Mouse (Mus musculus) forebrain, embryonic 15.5 days (tissue): Measurements from ENCODE around the gene Spata6. TPM values are rescaled to one million over a fixed set of nuclear protein-coding genes. Genes with fewer than 3 reads are reported as not detected.

Experiments
- ATAC-seq: fragments of 200-750 bp; cut with Nextera tagmentation; replicated peaks from 2 replicates; pipeline ENCODE4 v1.8.0; 2017; ENCODE audit warnings: mild to moderate bottlenecking, moderate TSS enrichment, moderate library complexity
- H3K27ac ChIP-seq: fragments of 300-500 bp; sonication (generic); replicated peaks from 2 replicates; pipeline ENCODE4 v1.5.1; 2015; ENCODE audit warnings: mild to moderate bottlenecking, inconsistent platforms
- H3K27me3 ChIP-seq: fragments of 300-500 bp; sonication (generic); 2 replicates; pipeline ENCODE4 v1.6.1; 2015; ENCODE audit warnings: inconsistent platforms
- H3K36me3 ChIP-seq: fragments of 300-500 bp; sonication (generic); 2 replicates; pipeline ENCODE4 v1.6.1; 2015; ENCODE audit warnings: mild to moderate bottlenecking, inconsistent platforms
- H3K4me1 ChIP-seq: fragments of 300-500 bp; sonication (generic); 2 replicates; pipeline ENCODE4 v1.6.1; 2015; ENCODE audit warnings: inconsistent platforms
- H3K4me2 ChIP-seq: fragments of 300-500 bp; sonication (generic); replicated peaks from 2 replicates; pipeline ENCODE4 v1.6.1; 2015; ENCODE audit warnings: mild to moderate bottlenecking, inconsistent platforms
- H3K4me3 ChIP-seq: fragments of 300-500 bp; sonication (generic); 2 replicates; pipeline ENCODE4 v1.5.1; 2015; ENCODE audit warnings: mild to moderate bottlenecking, inconsistent platforms
- H3K9ac ChIP-seq: fragments of 300-500 bp; sonication (generic); replicated peaks from 2 replicates; pipeline ENCODE4 v1.6.1; 2015; ENCODE audit warnings: mild to moderate bottlenecking, inconsistent platforms
- H3K9me3 ChIP-seq: fragments of 300-500 bp; sonication (generic); 2 replicates; pipeline ENCODE4 v1.6.1; 2016; ENCODE audit warnings: inconsistent platforms
- WGBS: fragments of 180-500 bp; shearing (Covaris S2); methylation state at CpG from one replicate; pipeline ENCODE4 v1.1.7; 2015; ENCODE audit warnings: mixed read lengths; 5-methylcytosine and 5-hydroxymethylcytosine counted together
- polyA plus RNA-seq: library from polyadenylated mRNA; unstranded; fragments of >200 nt; fragmentation: Nextera tagmentation; extraction: Ambion mirVana; gene quantifications from 2 replicates; pipeline ENCODE4 v1.2.1, GENCODE M21; 2015

Gene Spata6
- polyA plus RNA-seq, result 7.9 and 9.7 TPM in 2 replicates

DNA sequence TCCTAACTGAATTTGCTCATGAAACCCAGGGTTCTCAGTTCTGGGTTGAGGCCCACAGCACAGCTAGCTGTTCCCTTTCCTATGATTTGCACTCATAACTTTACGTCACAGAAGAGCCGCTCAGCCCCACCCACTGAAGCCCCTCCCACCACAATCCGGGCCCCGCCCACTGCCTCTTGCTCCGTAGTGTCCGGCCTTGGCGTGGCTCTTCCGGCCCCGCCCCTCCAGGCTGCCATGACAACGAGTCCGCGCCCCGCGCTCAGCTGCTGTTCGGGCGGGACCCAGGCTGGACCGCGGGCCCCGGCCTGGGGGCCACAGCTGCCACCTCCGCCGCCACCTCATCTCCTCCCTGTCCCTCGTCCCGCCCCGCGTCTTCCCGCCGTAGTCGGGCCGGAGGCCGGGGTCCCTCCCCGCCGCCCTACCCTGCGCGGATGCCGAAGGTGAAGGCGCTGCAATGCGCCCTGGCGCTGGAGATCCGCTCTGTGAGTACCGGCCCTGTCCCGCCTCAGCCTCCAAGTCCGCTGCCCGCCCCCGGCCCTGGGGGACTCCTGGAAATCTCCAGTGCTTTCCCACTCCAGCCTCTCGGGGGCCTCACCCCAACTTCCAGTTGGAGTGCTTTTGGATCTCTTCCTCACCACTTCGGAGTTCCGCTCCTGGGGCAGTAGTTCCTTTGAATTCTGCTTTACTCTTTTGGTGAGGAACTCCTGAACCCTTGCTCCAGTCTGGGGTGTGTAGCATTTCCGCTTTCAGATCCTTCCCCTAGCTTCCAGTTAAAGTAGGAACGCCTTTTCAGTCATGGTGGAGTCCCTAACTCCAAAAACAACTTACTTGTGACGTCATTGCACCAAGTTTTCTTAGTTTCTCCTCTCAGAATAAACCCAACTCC is at the start of gene Spata6:
Spata6 (plus strand) TSS at position 209 of the 886 bp plus-strand sequence.
- no peaks in the 10 kb centered on the region for H3K36me3 ChIP-seq
- peak within 1 kb of the TSS; percentile 89 for H3K4me2 ChIP-seq
- WGBS, result under 1% methylated on average over 48 of the region's 50 CpGs
- H3K4me1 ChIP-seq, result peaks cover 13% of the 10 kb centered on the region
- H3K27me3 ChIP-seq, result no peaks in the 10 kb centered on the region
- ATAC-seq, result peak; percentile 94
- peak within 1 kb of the TSS; percentile 72 for H3K4me3 ChIP-seq
- H3K9me3 ChIP-seq, result no peaks in the 10 kb centered on the region
- no peak within 1 kb of the TSS for H3K27ac ChIP-seq
- peak within 1 kb of the TSS; percentile 41 for H3K9ac ChIP-seq

DNA sequence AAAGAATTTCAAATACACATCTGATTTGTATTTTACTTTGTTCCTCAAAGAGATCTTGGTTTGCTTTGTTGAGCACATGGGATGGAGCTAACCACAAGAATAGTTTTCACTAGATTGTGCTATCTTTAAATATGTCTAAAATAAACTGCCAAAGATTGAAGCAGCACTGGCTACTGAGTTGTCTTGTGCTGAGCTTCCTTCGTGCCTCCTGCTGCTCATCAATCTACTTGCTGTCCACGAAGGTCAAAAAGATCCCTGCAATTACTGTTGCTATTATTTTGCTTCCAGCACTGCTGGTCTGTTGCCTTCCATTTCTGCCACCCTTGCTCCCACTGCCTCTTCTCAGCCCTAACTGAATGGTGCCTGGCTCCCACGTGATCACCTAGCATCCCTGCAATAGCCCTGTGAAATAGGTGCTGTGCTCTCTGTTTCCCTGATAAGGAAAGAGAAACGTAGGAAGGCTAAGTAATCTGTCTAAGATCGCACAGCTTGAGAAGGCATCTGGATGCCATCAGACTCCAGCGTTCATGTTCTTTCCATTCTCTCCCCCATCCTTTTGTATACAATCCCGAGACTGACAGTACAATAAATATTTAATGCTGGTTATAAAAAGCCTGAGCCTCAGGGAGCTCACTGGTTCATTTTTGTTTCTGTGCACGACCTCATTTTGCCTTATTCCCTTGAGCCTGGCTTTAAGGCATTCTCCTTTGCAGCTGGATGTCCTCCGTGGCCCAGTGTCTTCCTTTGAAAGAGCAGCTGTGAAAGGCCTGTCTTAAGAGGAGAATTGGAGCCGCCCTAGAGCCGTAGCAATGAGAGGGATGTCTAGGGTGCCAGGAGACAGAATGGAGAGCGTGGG is 49.0 kb upstream of the Spata6 start:
- Histone ChIP-seq H3K4me2 (no peak overlapping the region), H3K27ac (no peak overlapping the region), H3K9ac (no peak overlapping the region), H3K36me3 (no peaks in the 10 kb centered on the region), H3K4me1 (peaks cover 16% of the 10 kb centered on the region), H3K9me3 (no peaks in the 10 kb centered on the region), H3K4me3 (no peak overlapping the region), H3K27me3 (peaks cover 8% of the 10 kb centered on the region; the same call in 1 of the 2 replicates)
- WGBS, result 38% methylated on average over 12 of the region's 12 CpGs
- ATAC-seq, result peak; percentile 39; the same call in 1 of the 2 replicates

DNA sequence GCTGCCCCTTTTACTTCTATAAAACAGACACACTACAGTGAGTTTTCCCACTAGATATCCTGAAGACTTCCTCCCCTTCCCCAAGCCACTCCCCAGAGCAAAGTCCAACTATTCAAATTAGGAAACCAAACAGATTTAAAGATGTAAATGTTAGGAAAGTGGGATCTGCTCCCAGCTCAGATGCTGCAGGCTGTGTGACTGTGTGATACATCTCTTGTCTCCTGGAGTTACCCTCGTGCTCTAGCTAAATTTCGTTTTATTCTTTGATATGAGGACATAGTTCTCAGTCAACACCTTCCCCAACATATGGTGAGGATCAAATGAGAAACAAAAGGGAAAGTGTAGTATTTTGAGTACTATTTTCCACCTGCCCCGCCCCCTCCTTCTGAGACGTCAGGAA is 48.3 kb upstream of the Spata6 start:
- ATAC-seq, result 0 out of 2 replicates have a peak, but pooled peaks have one; percentile 17
- H3K4me1 ChIP-seq, result peaks cover 16% of the 10 kb centered on the region
- no peak overlapping the region for H3K4me2 ChIP-seq
- H3K27me3 ChIP-seq, result peaks cover 6% of the 10 kb centered on the region; the same call in 1 of the 2 replicates
- H3K9me3 ChIP-seq, result no peaks in the 10 kb centered on the region
- no peaks in the 10 kb centered on the region for H3K36me3 ChIP-seq
- no peak overlapping the region for H3K9ac ChIP-seq
- 57% methylated on average over 4 of the region's 4 CpGs for WGBS
- H3K27ac ChIP-seq, result no peak overlapping the region
- H3K4me3 ChIP-seq, result no peak overlapping the region

DNA sequence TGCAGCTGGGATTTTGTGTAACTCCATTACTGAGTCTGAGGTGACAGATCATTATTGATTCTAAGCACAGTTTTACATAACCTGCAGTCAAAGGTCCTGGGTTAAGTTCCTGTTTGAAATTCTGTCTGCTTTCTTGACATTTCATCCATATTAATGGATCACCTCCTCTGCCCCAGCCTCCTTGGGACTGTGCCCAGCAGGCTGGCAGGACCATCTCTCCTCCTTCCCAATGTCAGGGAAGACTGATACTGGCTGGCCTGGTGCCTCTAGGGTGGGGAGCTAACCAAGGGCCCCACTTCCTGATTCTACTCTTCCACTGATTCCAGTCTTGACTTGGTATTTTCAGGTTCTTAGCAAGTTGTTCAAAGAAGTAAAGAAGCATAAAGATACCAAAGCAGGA is 45.9 kb upstream of the Spata6 start:
- Histone ChIP-seq H3K4me1 (peaks cover 16% of the 10 kb centered on the region), H3K9me3 (no peaks in the 10 kb centered on the region), H3K4me3 (no peak overlapping the region), H3K27me3 (no peaks in the 10 kb centered on the region; the same call in 1 of the 2 replicates), H3K36me3 (no peaks in the 10 kb centered on the region), H3K4me2 (no peak overlapping the region), H3K27ac (no peak overlapping the region), H3K9ac (no peak overlapping the region)
- ATAC-seq, result no peak

DNA sequence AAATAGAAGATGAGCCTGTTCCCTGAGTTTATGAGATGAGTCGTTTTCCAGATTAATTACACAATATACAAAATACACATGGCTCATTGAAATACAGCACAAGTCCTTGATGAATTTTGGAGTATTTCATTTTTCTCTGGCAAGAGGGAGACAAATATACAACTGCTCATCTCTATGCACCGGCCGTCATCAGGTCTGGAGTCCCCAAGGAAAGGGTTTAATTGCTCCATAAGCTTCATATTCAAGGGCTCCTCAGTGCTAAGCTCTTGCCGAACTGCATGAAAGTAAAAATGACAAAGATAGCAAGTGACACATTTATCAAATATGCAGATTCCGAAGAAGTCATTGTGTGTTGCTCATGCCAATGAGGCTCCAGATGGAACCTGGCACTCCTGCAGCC is 37.9 kb upstream of the Spata6 start:
- 0 out of 2 replicates have a peak, but pooled peaks cover 3% of the 10 kb centered on the region for H3K27me3 ChIP-seq
- no peaks in the 10 kb centered on the region for H3K9me3 ChIP-seq
- no peak overlapping the region for H3K4me2 ChIP-seq
- H3K4me3 ChIP-seq, result no peak overlapping the region
- H3K27ac ChIP-seq, result no peak overlapping the region
- H3K4me1 ChIP-seq, result peaks cover 24% of the 10 kb centered on the region
- H3K9ac ChIP-seq, result no peak overlapping the region
- WGBS, result 82% methylated on average over 5 of the region's 5 CpGs
- no peak for ATAC-seq
- no peaks in the 10 kb centered on the region for H3K36me3 ChIP-seq

DNA sequence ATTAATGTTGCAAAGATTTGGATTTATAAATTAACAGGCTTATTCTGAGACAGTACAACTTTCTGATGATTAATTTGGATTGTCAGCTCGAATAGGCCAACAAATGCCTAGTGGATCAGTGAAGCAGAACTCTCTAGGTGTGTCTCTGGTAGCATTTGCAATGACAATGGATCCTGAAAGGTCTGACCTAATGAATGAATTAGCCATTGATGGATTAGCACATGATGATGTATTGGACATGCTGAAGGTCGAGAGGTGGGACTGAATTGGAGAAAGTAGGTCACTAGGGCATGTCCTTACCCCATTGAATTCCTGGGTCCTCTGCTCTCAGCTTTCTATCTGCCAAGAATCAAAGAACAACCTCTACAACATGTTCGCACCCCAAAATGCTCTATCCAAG is 37.0 kb upstream of the Spata6 start:
- H3K27me3 ChIP-seq, result 0 out of 2 replicates have a peak, but pooled peaks cover 3% of the 10 kb centered on the region
- no peaks in the 10 kb centered on the region for H3K36me3 ChIP-seq
- H3K27ac ChIP-seq, result no peak overlapping the region
- H3K4me2 ChIP-seq, result no peak overlapping the region
- no peak for ATAC-seq
- no peak overlapping the region for H3K9ac ChIP-seq
- no peak overlapping the region for H3K4me3 ChIP-seq
- peaks cover 28% of the 10 kb centered on the region for H3K4me1 ChIP-seq
- no peaks in the 10 kb centered on the region for H3K9me3 ChIP-seq
- 83% methylated on average over 3 of the region's 3 CpGs for WGBS

DNA sequence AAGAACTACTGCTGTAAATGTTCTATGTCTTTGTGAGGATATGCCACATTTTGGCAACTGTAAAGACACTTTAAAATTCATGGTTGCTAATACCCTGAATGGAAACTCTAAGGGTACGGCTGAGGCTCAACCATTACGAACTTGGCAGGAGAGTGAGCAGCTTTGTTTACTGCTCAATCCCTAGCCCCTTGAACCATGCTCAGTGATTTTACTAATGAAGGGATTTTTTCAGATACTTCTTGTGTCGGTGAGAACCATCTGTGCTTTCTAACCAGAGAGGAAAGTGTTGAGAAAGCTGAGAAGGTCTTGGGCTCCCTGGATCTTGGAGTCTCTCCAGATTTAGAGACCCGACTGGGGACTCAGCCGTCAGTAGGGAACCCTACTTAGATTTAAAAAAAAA is 35.9 kb upstream of the Spata6 start:
- peak; percentile 64 for ATAC-seq
- Histone ChIP-seq H3K27ac (no peak overlapping the region), H3K36me3 (no peaks in the 10 kb centered on the region)

DNA sequence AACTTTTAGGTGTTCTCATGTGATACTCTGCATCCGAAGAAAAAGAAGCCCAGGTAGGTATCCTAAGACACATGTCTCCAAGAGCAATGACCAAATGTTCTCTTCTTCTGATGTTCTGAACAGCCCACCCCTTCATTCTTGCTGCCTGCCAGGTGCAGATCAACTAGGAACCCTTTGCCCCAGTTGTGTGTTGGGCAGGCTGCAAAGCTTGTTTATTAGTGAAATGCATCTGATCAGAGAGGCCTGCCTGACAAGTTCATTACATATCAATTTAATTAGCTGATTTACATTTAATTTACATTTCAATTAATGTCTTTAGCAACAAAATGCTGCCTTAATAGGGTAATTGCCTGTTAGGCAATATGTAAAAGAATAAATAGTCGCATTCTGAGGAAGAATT is 33.8 kb upstream of the Spata6 start:
- Histone ChIP-seq H3K4me2 (no peak overlapping the region), H3K36me3 (no peaks in the 10 kb centered on the region), H3K9ac (no peak overlapping the region), H3K9me3 (no peaks in the 10 kb centered on the region), H3K4me3 (no peak overlapping the region), H3K27me3 (peaks cover 20% of the 10 kb centered on the region), H3K27ac (no peak overlapping the region), H3K4me1 (peaks cover 34% of the 10 kb centered on the region)
- ATAC-seq, result peak; percentile 60
- 21% methylated on average over 2 of the region's 2 CpGs for WGBS

More for the DNA sequence above, 35.9 kb upstream of the Spata6 start:
- WGBS, result 23% methylated on average over 5 of the region's 5 CpGs
- H3K9ac ChIP-seq, result no peak overlapping the region
- no peak overlapping the region for H3K4me2 ChIP-seq
- H3K27me3 ChIP-seq, result peaks cover 11% of the 10 kb centered on the region
- H3K4me1 ChIP-seq, result peaks cover 28% of the 10 kb centered on the region
- no peaks in the 10 kb centered on the region for H3K9me3 ChIP-seq
- no peak overlapping the region for H3K4me3 ChIP-seq

DNA sequence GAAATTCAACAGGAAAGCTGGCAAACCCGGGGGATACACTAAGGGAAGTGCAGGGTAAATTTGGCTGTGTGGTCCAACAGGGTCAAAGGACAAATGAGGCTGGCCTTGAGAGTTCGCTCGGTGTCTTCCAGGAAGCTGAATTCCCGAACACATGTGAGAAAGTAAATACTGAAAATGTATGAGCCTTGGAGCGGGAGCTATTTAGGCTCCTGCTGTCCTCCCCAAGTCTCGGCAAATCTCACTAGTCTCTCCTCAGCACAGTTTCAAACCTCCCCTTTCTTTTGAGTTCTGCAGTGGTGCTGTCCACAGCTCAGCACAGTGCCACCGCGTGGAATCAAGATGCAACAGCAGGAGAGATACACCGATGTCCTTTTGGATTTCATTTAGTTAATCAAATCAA is 32.8 kb upstream of the Spata6 start:
- peak overlapping the region; percentile 23; the same call in 1 of the 2 replicates for H3K4me2 ChIP-seq

DNA sequence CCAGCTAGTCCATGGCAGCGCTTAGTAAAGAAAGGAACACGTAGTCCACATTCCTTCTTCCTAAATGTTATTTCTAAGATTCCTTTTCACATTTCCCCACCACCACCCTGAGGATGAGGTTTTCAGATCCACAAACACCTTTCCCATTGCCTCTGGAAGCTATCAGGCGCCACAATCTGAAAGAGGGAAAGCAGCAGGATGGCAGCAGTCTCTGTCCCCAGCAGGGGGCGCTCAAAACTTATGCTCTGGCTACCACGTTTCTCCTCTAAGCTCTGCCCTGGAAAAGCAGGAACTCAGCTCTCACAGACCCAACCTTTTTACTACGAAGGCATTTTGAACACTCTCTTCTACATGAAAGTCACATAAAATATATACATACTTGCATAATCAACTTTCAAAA is 32.2 kb upstream of the Spata6 start:
- peak overlapping the region; percentile 15; the same call in 1 of the 2 replicates for H3K4me2 ChIP-seq
- WGBS, result 15% methylated on average over 6 of the region's 6 CpGs
- no peak overlapping the region for H3K9ac ChIP-seq
- H3K27ac ChIP-seq, result no peak overlapping the region
- no peaks in the 10 kb centered on the region for H3K9me3 ChIP-seq
- 0 out of 2 replicates have a peak, but pooled peaks have one; percentile 17 for ATAC-seq
- no peak overlapping the region for H3K4me3 ChIP-seq
- peaks cover 41% of the 10 kb centered on the region for H3K4me1 ChIP-seq
- H3K36me3 ChIP-seq, result no peaks in the 10 kb centered on the region
- H3K27me3 ChIP-seq, result peaks cover 22% of the 10 kb centered on the region

More for the DNA sequence above, 32.8 kb upstream of the Spata6 start:
- H3K9ac ChIP-seq, result no peak overlapping the region
- no peaks in the 10 kb centered on the region for H3K9me3 ChIP-seq
- H3K4me1 ChIP-seq, result peaks cover 41% of the 10 kb centered on the region
- H3K27ac ChIP-seq, result no peak overlapping the region
- no peak overlapping the region for H3K4me3 ChIP-seq
- peaks cover 22% of the 10 kb centered on the region for H3K27me3 ChIP-seq
- peak; percentile 65 for ATAC-seq
- H3K36me3 ChIP-seq, result no peaks in the 10 kb centered on the region
- 3% methylated on average over 9 of the region's 9 CpGs for WGBS

DNA sequence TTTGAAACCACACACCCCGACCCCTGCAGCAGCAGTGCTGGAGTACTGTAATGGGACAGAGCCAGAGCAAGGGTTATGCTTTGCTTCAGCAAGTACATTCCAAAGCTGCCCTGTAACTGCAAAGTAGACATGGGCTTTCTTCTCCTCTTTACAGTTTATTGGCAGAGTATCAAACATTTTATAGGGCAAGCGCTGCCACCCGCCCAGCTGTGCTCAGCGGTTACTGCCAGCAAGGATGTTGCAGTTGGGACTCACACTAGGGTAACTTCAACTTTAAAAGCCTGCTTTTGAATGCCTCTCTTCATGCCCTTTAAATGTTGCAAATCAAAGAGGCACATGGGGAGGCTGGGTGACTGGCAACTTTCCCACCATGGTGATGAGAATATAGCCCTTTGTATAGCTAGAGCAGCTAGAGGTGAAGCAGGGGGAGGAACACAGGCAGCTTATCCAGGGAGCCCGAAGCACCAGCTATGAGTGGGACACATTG is 28.7 kb upstream of the Spata6 start:
- Histone ChIP-seq H3K36me3 (no peaks in the 10 kb centered on the region), H3K27me3 (peaks cover 25% of the 10 kb centered on the region), H3K4me3 (no peak overlapping the region), H3K9me3 (no peaks in the 10 kb centered on the region), H3K9ac (no peak overlapping the region), H3K27ac (no peak overlapping the region), H3K4me2 (no peak overlapping the region), H3K4me1 (peaks cover 25% of the 10 kb centered on the region)
- peak; percentile 70 for ATAC-seq
- 21% methylated on average over 5 of the region's 5 CpGs for WGBS

DNA sequence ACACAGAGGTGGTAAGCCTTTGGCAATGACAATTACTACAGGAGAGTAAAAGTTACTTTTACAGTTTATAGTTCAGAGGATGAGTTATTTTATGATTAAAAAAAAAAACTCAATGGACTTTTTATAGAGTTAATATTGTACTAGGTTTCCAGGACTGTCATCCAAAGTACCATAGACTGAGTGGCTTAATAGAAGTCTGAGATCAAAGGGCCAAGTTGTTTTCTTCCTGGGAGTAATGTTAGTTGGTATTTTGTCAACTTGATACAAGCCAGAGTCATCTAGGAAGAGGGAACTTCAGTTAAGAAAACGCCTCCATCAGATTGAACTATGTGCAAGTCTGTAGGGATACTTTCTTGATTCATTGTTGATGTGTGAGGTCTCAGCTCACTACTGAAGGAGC is 18.4 kb upstream of the Spata6 start:
- H3K4me3 ChIP-seq, result no peak overlapping the region
- H3K27ac ChIP-seq, result no peak overlapping the region
- H3K4me2 ChIP-seq, result no peak overlapping the region
- H3K9me3 ChIP-seq, result no peaks in the 10 kb centered on the region
- no peaks in the 10 kb centered on the region for H3K36me3 ChIP-seq
- WGBS, result 83% methylated on average over 1 of the region's 1 CpGs
- ATAC-seq, result no peak
- no peaks in the 10 kb centered on the region for H3K27me3 ChIP-seq
- H3K9ac ChIP-seq, result no peak overlapping the region
- no peaks in the 10 kb centered on the region for H3K4me1 ChIP-seq
